Mouse (Mus musculus) heart, embryonic 16.5 days (tissue): ENCODE measurements around the gene Jade1. TPM values are rescaled to one million over a fixed set of nuclear protein-coding genes. Genes with fewer than 3 reads are reported as not detected.

Experiments used
- ATAC-seq: fragments of 200-750 bp; cut with Nextera tagmentation; replicated peaks from 2 replicates; pipeline ENCODE4 v1.8.0; 2017; ENCODE audit warnings: moderate number of reproducible peaks; ENCODE audit not compliant: insufficient read depth, low FRiP score; ENCODE audit errors: extremely low read depth
- H3K27ac ChIP-seq: fragments of 300-500 bp; sonication (generic); 2 replicates; pipeline ENCODE4 v1.5.1; 2014; ENCODE audit warnings: mild to moderate bottlenecking, low read length, control low read depth, moderate library complexity
- H3K27me3 ChIP-seq: fragments of 300-500 bp; sonication (generic); 2 replicates; pipeline ENCODE4 v1.6.1; 2014; ENCODE audit warnings: low read length, mixed read lengths; ENCODE audit not compliant: control insufficient read depth, insufficient read depth
- H3K36me3 ChIP-seq: fragments of 300-500 bp; sonication (generic); 2 replicates; pipeline ENCODE4 v1.6.1; 2014; ENCODE audit not compliant: control insufficient read depth, insufficient read depth
- H3K4me1 ChIP-seq: fragments of 300-500 bp; sonication (generic); 2 replicates; pipeline ENCODE4 v1.6.1; 2014; ENCODE audit warnings: low read length, mixed read lengths; ENCODE audit not compliant: control insufficient read depth, insufficient read depth
- H3K4me2 ChIP-seq: fragments of 300-500 bp; sonication (generic); 2 replicates; pipeline ENCODE4 v1.6.1; 2014; ENCODE audit warnings: low read depth, mild to moderate bottlenecking, control low read depth, low read length
- H3K4me3 ChIP-seq: fragments of 300-500 bp; sonication (generic); 2 replicates; pipeline ENCODE4 v1.5.1; 2014; ENCODE audit warnings: mild to moderate bottlenecking, control low read depth, low read length
- H3K9ac ChIP-seq: fragments of 300-500 bp; sonication (generic); 2 replicates; pipeline ENCODE4 v1.6.1; 2014; ENCODE audit warnings: low read length, control low read depth
- H3K9me3 ChIP-seq: fragments of 300-500 bp; sonication (generic); replicated peaks from 2 replicates; pipeline ENCODE4 v1.6.1; 2016; ENCODE audit warnings: low read length; ENCODE audit not compliant: control insufficient read depth
- WGBS: fragments of 180-500 bp; shearing (Covaris S2); extraction: QIAGEN DNeasy Blood & Tissue Kit; methylation state at CpG from one replicate; pipeline ENCODE4 v1.1.7; 2014; 5-methylcytosine and 5-hydroxymethylcytosine counted together
- polyA plus RNA-seq: library from polyadenylated mRNA; unstranded; fragments of >200 nt; fragmentation: Nextera tagmentation; extraction: Ambion mirVana; gene quantifications from 2 replicates; pipeline ENCODE4 v1.2.1, GENCODE M21; 2015

Gene Jade1
- 13.4 and 14.8 TPM in 2 replicates for polyA plus RNA-seq

DNA sequence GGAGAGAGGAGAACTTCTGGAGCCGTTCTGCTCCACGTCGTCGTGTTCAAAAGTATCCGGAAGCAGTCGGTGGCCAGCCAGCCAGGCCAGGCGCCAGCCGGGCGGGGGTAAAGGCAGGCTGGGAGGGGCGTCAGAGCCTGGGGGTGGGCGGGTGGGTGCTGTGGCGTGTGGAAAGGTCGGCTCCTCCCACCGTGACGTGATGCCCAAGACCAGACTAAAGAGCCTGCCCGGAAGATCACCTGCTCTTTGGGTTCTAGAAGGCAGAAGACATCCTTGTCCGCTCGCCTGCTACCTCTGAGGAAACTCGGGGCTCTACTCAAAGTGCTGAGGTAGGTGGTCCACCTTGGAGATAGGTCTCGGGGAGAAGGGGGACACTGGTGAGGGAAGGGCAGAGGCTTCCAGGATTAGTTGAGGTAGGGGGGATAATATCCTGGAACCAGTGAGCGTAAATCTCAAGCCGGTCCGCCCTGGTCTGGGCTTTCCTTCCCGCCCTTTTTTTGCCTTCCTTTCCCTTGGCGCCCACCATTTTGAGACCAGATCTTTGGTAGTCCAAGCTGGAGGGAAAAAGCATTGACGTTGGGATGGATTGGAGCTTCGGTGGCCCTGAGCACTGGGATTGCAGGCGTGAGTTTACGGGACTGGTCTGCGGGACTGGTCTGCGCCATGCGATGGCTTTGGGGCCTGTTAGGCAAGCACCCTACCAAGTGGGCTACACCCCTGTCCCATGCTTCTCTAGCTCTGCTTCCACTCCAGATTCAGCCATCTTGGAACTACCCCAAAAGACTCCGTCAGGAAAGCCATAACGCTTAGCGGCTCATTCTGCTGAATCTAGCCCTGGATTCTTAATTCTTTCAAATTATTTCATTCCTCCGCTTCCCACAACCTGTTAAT, at the start of gene Jade1:
Jade1 (plus strand) TSS at position 241 of the 891 bp plus-strand sequence.
- no peak for ATAC-seq
- Histone ChIP-seq H3K9ac (no peak within 1 kb of the TSS), H3K36me3 (no peaks in the 10 kb centered on the region), H3K27ac (no peak within 1 kb of the TSS), H3K9me3 (0 out of 2 replicates have a peak, but pooled peaks cover 2% of the 10 kb centered on the region), H3K4me1 (peaks cover 6% of the 10 kb centered on the region; the same call in 1 of the 2 replicates), H3K4me2 (no peak within 1 kb of the TSS), H3K4me3 (no peak within 1 kb of the TSS), H3K27me3 (no peaks in the 10 kb centered on the region)
- 94% methylated on average over 36 of the region's 36 CpGs for WGBS

DNA sequence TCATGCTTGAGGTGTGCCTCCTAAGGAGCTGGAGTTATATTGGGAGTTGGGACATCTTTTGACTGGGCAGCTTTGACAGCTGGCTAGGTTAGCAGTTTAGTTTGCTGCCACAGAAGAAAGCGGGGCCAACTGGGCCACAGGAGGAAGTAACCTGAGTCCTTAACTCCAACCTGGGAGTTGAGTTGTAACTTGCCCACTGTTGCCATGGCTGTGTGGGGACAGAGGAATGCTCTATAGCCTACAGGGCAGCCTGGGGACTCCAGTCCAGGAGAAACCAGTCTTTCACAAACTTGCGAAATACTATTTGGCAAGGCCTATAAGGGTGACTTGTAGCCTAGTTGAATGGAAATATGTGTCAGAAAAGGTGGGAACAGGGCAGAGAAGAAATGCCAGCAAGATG, 46.1 kb upstream of the Jade1 start:
- H3K4me2 ChIP-seq: no peak overlapping the region
- H3K9me3 ChIP-seq: no peaks in the 10 kb centered on the region
- H3K4me1 ChIP-seq: no peaks in the 10 kb centered on the region
- ATAC-seq: no peak
- H3K4me3 ChIP-seq: no peak overlapping the region
- no peak overlapping the region for H3K27ac ChIP-seq
- H3K36me3 ChIP-seq: no peaks in the 10 kb centered on the region
- no peak overlapping the region for H3K9ac ChIP-seq
- 90% methylated on average over 2 of the region's 2 CpGs for WGBS
- no peaks in the 10 kb centered on the region for H3K27me3 ChIP-seq

GRCm38 (mm10) chr3:41510191-41510590, 45.3 kb upstream of the Jade1 start:
- no peaks in the 10 kb centered on the region for H3K4me1 ChIP-seq
- 83% methylated on average over 9 of the region's 9 CpGs for WGBS

DNA sequence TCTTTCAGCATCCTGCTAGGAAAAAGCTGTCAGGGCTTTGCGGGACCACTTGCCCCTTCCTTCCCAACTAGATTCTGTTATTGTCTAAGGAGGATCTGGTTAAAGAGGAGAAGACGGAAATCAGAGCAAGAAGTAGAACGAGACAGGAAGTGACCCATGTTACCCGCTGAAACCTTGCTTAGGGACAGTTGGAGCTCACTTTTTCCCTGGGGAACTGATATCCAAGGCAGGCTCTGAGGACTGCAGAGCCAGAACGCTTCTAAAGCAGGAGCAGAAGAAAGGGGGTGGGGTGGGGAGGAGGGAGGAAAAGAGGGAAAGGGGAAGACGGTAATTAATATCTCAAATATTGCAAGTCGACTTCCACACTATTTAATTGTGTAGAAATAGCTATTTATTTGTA, 44.8 kb upstream of the Jade1 start:
- Histone ChIP-seq H3K27ac (no peak overlapping the region), H3K4me3 (no peak overlapping the region), H3K4me2 (no peak overlapping the region), H3K4me1 (no peaks in the 10 kb centered on the region), H3K9me3 (no peaks in the 10 kb centered on the region), H3K27me3 (no peaks in the 10 kb centered on the region), H3K36me3 (no peaks in the 10 kb centered on the region), H3K9ac (no peak overlapping the region)
- 53% methylated on average over 7 of the region's 7 CpGs for WGBS
- ATAC-seq: no peak

More at GRCm38 (mm10) chr3:41510191-41510590, 45.3 kb upstream of the Jade1 start:
- Histone ChIP-seq H3K4me3 (no peak overlapping the region), H3K27ac (no peak overlapping the region), H3K27me3 (no peaks in the 10 kb centered on the region), H3K9me3 (no peaks in the 10 kb centered on the region), H3K4me2 (no peak overlapping the region), H3K36me3 (no peaks in the 10 kb centered on the region), H3K9ac (no peak overlapping the region)
- no peak for ATAC-seq

- no peak for ATAC-seq
- no peaks in the 10 kb centered on the region for H3K9me3 ChIP-seq
- no peak overlapping the region for H3K4me2 ChIP-seq
- no peak overlapping the region for H3K27ac ChIP-seq
- H3K36me3 ChIP-seq: no peaks in the 10 kb centered on the region
- whole genome bisulfite sequencing: 71% methylated on average over 5 of the region's 5 CpGs
- H3K9ac ChIP-seq: no peak overlapping the region
- H3K4me1 ChIP-seq: no peaks in the 10 kb centered on the region
- no peak overlapping the region for H3K4me3 ChIP-seq
- no peaks in the 10 kb centered on the region for H3K27me3 ChIP-seq
Observed at GRCm38 (mm10) chr3:41514003-41514402, 41.5 kb upstream of the Jade1 start.

GRCm38 (mm10) chr3:41514683-41515305, 40.7 kb upstream of the Jade1 start:
- no peak overlapping the region for H3K9ac ChIP-seq
- no peaks in the 10 kb centered on the region for H3K4me1 ChIP-seq
- H3K4me2 ChIP-seq: no peak overlapping the region
- H3K4me3 ChIP-seq: no peak overlapping the region
- no peaks in the 10 kb centered on the region for H3K36me3 ChIP-seq
- H3K9me3 ChIP-seq: no peaks in the 10 kb centered on the region
- H3K27ac ChIP-seq: no peak overlapping the region
- 79% methylated on average over 11 of the region's 11 CpGs for WGBS
- no peak for ATAC-seq
- H3K27me3 ChIP-seq: no peaks in the 10 kb centered on the region

DNA sequence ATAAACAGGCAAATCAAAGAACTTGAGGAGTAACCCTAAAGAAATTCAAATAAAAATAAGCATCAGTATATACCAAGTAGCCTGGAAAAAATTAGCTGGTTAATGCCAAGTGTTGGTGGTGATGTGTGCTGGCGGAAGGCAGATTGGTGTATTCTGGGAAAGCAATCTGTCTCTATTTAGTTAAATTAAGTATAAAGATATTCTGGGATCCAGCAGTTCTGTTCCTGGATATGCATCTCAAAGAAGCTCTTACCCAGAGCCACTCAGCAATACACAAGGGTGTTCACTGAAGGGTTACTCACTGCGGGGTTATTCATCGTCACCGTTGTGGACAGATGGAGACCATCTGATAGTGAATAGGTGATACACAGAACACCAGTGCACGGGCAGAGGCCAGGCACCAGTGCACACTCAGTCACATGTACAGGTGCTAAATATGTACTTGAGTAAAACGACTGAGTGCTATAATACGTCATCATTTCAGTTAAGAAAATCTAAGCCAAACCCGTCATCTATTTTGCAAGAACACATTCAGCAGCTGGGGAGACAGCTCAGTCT, 38.5 kb upstream of the Jade1 start:
- no peaks in the 10 kb centered on the region for H3K9me3 ChIP-seq
- ATAC-seq: no peak
- H3K27ac ChIP-seq: no peak overlapping the region
- no peak overlapping the region for H3K4me3 ChIP-seq
- H3K4me2 ChIP-seq: no peak overlapping the region
- WGBS: 60% methylated on average over 8 of the region's 8 CpGs
- no peaks in the 10 kb centered on the region for H3K36me3 ChIP-seq
- no peak overlapping the region for H3K9ac ChIP-seq
- H3K27me3 ChIP-seq: no peaks in the 10 kb centered on the region
- H3K4me1 ChIP-seq: peaks cover 4% of the 10 kb centered on the region

GRCm38 (mm10) chr3:41520925-41521324, 34.6 kb upstream of the Jade1 start:
- Histone ChIP-seq H3K4me1 (peaks cover 14% of the 10 kb centered on the region), H3K27me3 (no peaks in the 10 kb centered on the region), H3K27ac (no peak overlapping the region), H3K9ac (no peak overlapping the region), H3K4me2 (no peak overlapping the region), H3K36me3 (no peaks in the 10 kb centered on the region), H3K4me3 (no peak overlapping the region), H3K9me3 (0 out of 2 replicates have a peak, but pooled peaks cover 4% of the 10 kb centered on the region)
- 91% methylated on average over 4 of the region's 4 CpGs for WGBS
- ATAC-seq: no peak

GRCm38 (mm10) chr3:41521733-41522132, 33.8 kb upstream of the Jade1 start:
- Histone ChIP-seq H3K27ac (no peak overlapping the region), H3K4me2 (no peak overlapping the region)
- WGBS: 45% methylated on average over 3 of the region's 3 CpGs

More at GRCm38 (mm10) chr3:41521733-41522132, 33.8 kb upstream of the Jade1 start:
- Histone ChIP-seq H3K9ac (no peak overlapping the region), H3K4me3 (no peak overlapping the region), H3K36me3 (no peaks in the 10 kb centered on the region), H3K27me3 (no peaks in the 10 kb centered on the region), H3K9me3 (0 out of 2 replicates have a peak, but pooled peaks cover 4% of the 10 kb centered on the region), H3K4me1 (peaks cover 14% of the 10 kb centered on the region)
- no peak for ATAC-seq
